Mouse (Mus musculus): Measurements from ENCODE around the gene Efna4. TPM values are rescaled to one million over a fixed set of nuclear protein-coding genes. Genes with fewer than 3 reads are reported as not detected.

Gene Efna4
- 17.1 and 20.7 TPM in 2 replicates for polyA plus RNA-seq (2014; fragmentation: Nextera tagmentation; extraction: Ambion mirVana)

DNA sequence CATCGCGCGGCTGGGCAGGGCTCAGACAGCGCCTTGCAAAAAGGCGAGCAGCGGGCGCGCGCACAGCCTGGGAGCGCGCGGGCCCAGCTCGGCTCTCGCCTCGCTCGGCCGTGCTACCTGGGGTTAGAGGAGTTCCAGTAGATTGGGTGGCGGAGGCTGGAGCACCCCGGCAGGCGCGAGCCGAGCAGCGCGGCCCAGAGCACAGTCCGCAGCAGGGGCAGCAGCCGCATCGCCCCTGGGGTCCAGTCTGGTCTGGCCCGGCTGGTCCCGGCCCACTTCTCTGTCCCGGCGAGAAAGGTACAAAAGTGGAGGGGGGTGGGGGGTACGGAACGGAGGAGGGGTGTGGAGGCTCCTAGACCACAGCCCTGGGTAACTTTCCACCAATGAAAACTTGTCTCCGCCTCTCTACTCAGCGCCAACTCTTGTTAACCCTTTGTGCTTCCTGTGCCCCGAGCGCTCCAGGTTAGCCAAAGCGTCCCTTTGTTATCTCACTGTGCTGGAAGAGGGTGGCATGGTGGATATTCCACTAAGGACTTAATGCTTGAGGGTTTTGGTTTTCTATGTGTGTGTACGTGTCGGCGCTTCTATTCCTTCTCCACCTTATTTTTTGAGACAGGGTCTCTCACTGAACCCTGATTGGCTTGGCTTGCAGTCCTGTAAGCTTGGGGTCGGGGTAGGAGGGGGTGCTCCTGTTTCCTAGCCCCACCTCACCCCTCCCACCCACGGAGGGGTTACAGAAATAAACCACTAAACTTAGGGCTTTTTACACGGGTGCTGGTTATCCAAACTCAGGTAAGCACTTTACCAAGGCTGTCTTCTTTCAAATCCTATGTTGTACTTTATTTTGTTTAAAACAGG, at the start of gene Efna4:
Gene Efna4, minus strand, starts transcription at position 308 of the 858 bp plus-strand sequence.
- Histone ChIP-seq H3K4me3 (ENCODE audit: low read depth, low read length) (peak within 1 kb of the TSS; percentile 83), H3K4me1 (replicated peaks; ENCODE audit: control insufficient read depth, insufficient read depth, low read length) (peaks cover 17% of the 10 kb centered on the region), H3K9me3 (ENCODE audit: control insufficient read depth, low read length) (no peaks in the 10 kb centered on the region), H3K4me2 (ENCODE audit: low read depth, low read length, severe bottlenecking) (peak within 1 kb of the TSS; percentile 76), H3K27ac (ENCODE audit: low read depth, low read length) (peak within 1 kb of the TSS; percentile 82), H3K36me3 (ENCODE audit: control insufficient read depth, insufficient read depth, low read length) (0 out of 2 replicates have a peak, but pooled peaks cover 3% of the 10 kb centered on the region), H3K27me3 (ENCODE audit: control insufficient read depth, insufficient read depth, low read length) (no peaks in the 10 kb centered on the region), H3K9ac (ENCODE audit: low read length) (peak within 1 kb of the TSS; percentile 91)
- WGBS, result under 1% methylated on average over 44 of the region's 44 CpGs
- peak; percentile 87 for DNase-seq (ENCODE audit: low spot score)
- peak; percentile 81 for ATAC-seq (replicated peaks; ENCODE audit: low FRiP score)

DNA sequence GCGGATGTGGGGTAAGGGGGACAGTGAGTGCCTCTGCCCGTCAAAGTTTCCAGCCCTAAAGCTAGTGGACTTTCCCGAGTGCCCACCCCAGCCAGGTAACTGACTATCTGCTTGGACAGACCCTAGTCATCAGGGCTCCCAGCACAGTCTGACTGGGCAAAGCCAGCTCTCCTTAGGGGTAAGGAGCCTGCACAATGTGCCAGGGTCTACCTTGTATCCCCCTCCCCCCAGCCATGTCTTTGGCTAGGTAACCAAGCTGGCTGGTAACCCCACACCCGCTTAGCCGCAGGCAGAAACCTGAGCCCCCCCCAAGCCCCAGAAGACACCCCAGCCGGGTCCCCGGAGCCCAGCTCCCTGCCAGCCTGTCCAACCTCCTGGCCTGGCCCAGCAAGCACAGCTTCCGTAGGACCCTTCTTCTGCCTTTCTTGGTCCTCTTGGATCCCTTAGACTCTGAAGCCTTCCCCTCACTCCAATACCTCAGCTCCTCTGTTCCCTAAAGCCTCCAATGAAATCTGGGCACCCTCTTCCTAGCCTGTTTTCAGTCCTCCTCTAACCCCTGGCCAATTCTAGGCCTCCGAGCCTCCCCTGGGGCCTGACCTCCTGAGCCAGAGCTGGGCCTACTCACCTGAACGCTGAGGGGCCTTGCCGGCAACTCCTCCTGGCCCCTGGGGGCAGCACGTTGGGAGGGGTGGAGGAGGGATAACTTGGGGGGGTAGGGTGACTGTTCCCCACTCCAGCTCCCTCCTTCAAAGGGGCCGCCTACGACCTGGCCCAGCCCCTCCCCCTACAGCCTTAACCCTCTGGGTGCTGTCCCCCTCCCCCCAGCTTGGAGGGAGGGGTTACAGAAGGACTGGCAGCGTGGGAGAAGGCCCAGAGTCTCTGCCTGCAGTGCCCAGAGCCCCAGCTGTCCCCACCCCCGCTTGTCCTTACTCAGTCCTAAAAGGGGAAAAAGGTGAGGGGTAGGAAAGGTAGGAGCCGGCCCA, 48.9 kb upstream of the Efna4 start:
- peaks cover 14% of the 10 kb centered on the region; the same call in 1 of the 2 replicates for H3K4me1 ChIP-seq (replicated peaks; ENCODE audit: control insufficient read depth, insufficient read depth, low read length)
- ATAC-seq (replicated peaks; ENCODE audit: low FRiP score) (no peak), DNase-seq (ENCODE audit: low spot score) (no peak)
- no peak overlapping the region for H3K27ac ChIP-seq (ENCODE audit: low read depth, low read length)
- no peaks in the 10 kb centered on the region for H3K9me3 ChIP-seq (ENCODE audit: control insufficient read depth, low read length)
- H3K27me3 ChIP-seq (ENCODE audit: control insufficient read depth, insufficient read depth, low read length), result peaks cover 2% of the 10 kb centered on the region; the same call in 1 of the 2 replicates
- H3K36me3 ChIP-seq (ENCODE audit: control insufficient read depth, insufficient read depth, low read length), result no peaks in the 10 kb centered on the region
- no peak overlapping the region for H3K4me2 ChIP-seq (ENCODE audit: low read depth, low read length, severe bottlenecking)
- H3K4me3 ChIP-seq (ENCODE audit: low read depth, low read length), result no peak overlapping the region
- 52% methylated on average over 17 of the region's 17 CpGs for WGBS
- H3K9ac ChIP-seq (ENCODE audit: low read length), result peak overlapping the region; percentile 10; the same call in 1 of the 2 replicates

DNA sequence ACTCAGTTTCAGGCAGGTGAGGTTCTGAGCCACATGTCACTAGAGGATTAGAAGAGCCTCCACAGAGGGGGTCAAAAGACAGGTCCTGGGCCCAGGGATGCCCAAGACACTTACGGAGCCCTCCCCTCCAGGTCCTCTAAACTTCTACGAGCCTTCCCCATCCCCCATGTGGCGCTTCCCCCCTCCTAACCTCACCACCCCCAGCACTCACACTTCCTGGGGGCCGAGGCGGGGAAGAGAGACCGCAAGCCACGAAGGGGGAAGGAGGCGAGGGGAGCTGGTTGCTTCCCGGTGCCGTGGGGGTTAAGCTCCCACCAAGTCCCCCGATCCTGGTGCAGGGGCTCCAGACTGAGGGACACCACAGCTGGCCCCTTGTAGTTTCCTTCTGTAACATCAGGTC, 47.6 kb upstream of the Efna4 start:
- H3K27ac ChIP-seq (ENCODE audit: low read depth, low read length), result no peak overlapping the region
- WGBS, result 35% methylated on average over 11 of the region's 11 CpGs
- no peak for ATAC-seq (replicated peaks; ENCODE audit: low FRiP score)
- no peaks in the 10 kb centered on the region for H3K27me3 ChIP-seq (ENCODE audit: control insufficient read depth, insufficient read depth, low read length)
- no peaks in the 10 kb centered on the region for H3K36me3 ChIP-seq (ENCODE audit: control insufficient read depth, insufficient read depth, low read length)
- no peak for DNase-seq (ENCODE audit: low spot score)
- H3K4me3 ChIP-seq (ENCODE audit: low read depth, low read length), result no peak overlapping the region
- no peaks in the 10 kb centered on the region for H3K9me3 ChIP-seq (ENCODE audit: control insufficient read depth, low read length)
- H3K4me2 ChIP-seq (ENCODE audit: low read depth, low read length, severe bottlenecking), result no peak overlapping the region
- H3K9ac ChIP-seq (ENCODE audit: low read length), result no peak overlapping the region
- peaks cover 4% of the 10 kb centered on the region; the same call in 1 of the 2 replicates for H3K4me1 ChIP-seq (replicated peaks; ENCODE audit: control insufficient read depth, insufficient read depth, low read length)

GRCm38 (mm10) chr3:89384331-89385076, 46.7 kb upstream of the Efna4 start:
- no peaks in the 10 kb centered on the region for H3K27me3 ChIP-seq (ENCODE audit: control insufficient read depth, insufficient read depth, low read length)
- H3K36me3 ChIP-seq (ENCODE audit: control insufficient read depth, insufficient read depth, low read length), result no peaks in the 10 kb centered on the region
- no peak overlapping the region for H3K4me3 ChIP-seq (ENCODE audit: low read depth, low read length)
- ATAC-seq (replicated peaks; ENCODE audit: low FRiP score) (no peak), DNase-seq (ENCODE audit: low spot score) (no peak)
- no peaks in the 10 kb centered on the region for H3K9me3 ChIP-seq (ENCODE audit: control insufficient read depth, low read length)
- no peak overlapping the region for H3K27ac ChIP-seq (ENCODE audit: low read depth, low read length)
- no peak overlapping the region for H3K4me2 ChIP-seq (ENCODE audit: low read depth, low read length, severe bottlenecking)
- no peak overlapping the region; the same call in 1 of the 2 replicates for H3K9ac ChIP-seq (ENCODE audit: low read length)
- WGBS, result 51% methylated on average over 12 of the region's 12 CpGs
- peaks cover 4% of the 10 kb centered on the region; the same call in 1 of the 2 replicates for H3K4me1 ChIP-seq (replicated peaks; ENCODE audit: control insufficient read depth, insufficient read depth, low read length)

GRCm38 (mm10) chr3:89383651-89384255, 45.9 kb upstream of the Efna4 start:
- no peak overlapping the region for H3K4me3 ChIP-seq (ENCODE audit: low read depth, low read length)
- H3K4me2 ChIP-seq (ENCODE audit: low read depth, low read length, severe bottlenecking), result no peak overlapping the region
- no peak overlapping the region for H3K27ac ChIP-seq (ENCODE audit: low read depth, low read length)
- no peak for DNase-seq (ENCODE audit: low spot score)
- H3K9ac ChIP-seq (ENCODE audit: low read length), result no peak overlapping the region
- H3K36me3 ChIP-seq (ENCODE audit: control insufficient read depth, insufficient read depth, low read length), result no peaks in the 10 kb centered on the region
- H3K27me3 ChIP-seq (ENCODE audit: control insufficient read depth, insufficient read depth, low read length), result no peaks in the 10 kb centered on the region
- no peaks in the 10 kb centered on the region for H3K9me3 ChIP-seq (ENCODE audit: control insufficient read depth, low read length)
- ATAC-seq (replicated peaks; ENCODE audit: low FRiP score), result no peak
- 84% methylated on average over 5 of the region's 5 CpGs for WGBS
- H3K4me1 ChIP-seq (replicated peaks; ENCODE audit: control insufficient read depth, insufficient read depth, low read length), result peaks cover 6% of the 10 kb centered on the region

GRCm38 (mm10) chr3:89382950-89383349, 45.1 kb upstream of the Efna4 start:
- WGBS, result 77% methylated on average over 5 of the region's 5 CpGs
- Histone ChIP-seq H3K4me2 (ENCODE audit: low read depth, low read length, severe bottlenecking) (no peak overlapping the region), H3K9me3 (ENCODE audit: control insufficient read depth, low read length) (no peaks in the 10 kb centered on the region), H3K27me3 (ENCODE audit: control insufficient read depth, insufficient read depth, low read length) (no peaks in the 10 kb centered on the region), H3K4me1 (replicated peaks; ENCODE audit: control insufficient read depth, insufficient read depth, low read length) (peaks cover 8% of the 10 kb centered on the region), H3K9ac (ENCODE audit: low read length) (no peak overlapping the region), H3K4me3 (ENCODE audit: low read depth, low read length) (no peak overlapping the region), H3K36me3 (ENCODE audit: control insufficient read depth, insufficient read depth, low read length) (no peaks in the 10 kb centered on the region), H3K27ac (ENCODE audit: low read depth, low read length) (no peak overlapping the region)
- DNase-seq (ENCODE audit: low spot score) (no peak), ATAC-seq (replicated peaks; ENCODE audit: low FRiP score) (no peak)

DNA sequence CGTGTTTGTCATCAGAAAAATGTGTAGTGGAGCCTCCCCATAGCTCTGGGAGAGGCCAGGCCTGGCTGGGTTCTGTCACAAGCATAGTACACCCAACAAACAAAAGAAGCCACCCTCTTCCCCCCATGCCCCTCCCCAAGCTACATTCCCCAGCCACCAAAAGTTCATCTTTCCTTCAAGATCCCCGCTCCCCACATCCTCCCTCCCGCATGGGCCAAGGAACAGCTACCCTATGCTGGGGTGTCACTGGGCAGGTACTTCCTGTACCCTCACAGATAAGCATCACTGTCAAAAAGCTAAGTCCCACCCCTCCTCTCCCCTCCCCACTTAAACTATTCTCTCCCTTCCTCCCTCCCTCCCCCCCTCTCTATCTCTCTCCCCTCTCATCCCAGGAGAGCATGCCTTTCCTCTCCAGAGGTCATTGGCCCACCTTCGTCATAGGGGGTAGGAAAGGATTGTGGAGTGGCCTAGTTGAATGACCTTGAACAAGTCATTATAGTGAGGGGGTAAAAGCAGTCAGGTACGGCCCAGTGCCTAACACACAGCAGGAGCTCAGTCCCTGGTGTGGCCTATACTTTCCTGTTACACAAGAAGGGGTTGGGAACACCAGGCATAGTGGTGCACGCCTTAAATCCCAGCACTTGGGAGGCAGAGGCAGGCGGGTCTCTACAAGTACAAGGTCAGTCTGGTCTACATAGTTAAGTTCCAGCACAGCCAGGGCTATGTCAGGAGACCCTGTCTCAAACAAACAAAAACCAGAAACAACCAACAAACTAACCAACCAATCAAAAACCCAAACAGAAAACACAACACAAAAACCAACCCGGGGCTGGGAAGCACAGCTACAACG, 44.4 kb upstream of the Efna4 start:
- WGBS, result 90% methylated on average over 9 of the region's 9 CpGs
- no peak for ATAC-seq (replicated peaks; ENCODE audit: low FRiP score)
- Histone ChIP-seq H3K9me3 (ENCODE audit: control insufficient read depth, low read length) (no peaks in the 10 kb centered on the region), H3K4me2 (ENCODE audit: low read depth, low read length, severe bottlenecking) (no peak overlapping the region), H3K9ac (ENCODE audit: low read length) (no peak overlapping the region), H3K4me1 (replicated peaks; ENCODE audit: control insufficient read depth, insufficient read depth, low read length) (peaks cover 8% of the 10 kb centered on the region), H3K27me3 (ENCODE audit: control insufficient read depth, insufficient read depth, low read length) (no peaks in the 10 kb centered on the region), H3K4me3 (ENCODE audit: low read depth, low read length) (no peak overlapping the region), H3K36me3 (ENCODE audit: control insufficient read depth, insufficient read depth, low read length) (no peaks in the 10 kb centered on the region), H3K27ac (ENCODE audit: low read depth, low read length) (no peak overlapping the region)
- DNase-seq (ENCODE audit: low spot score), result no peak

Measured in forebrain, embryonic 11.5 days (tissue).